Mouse (Mus musculus) thymus, adult 2 months (tissue): Measurements from ENCODE around the gene Frmd4a. TPM values are rescaled to one million over a fixed set of nuclear protein-coding genes. Genes with fewer than 3 reads are reported as not detected.

Source experiments
- DNase-seq: peaks from one replicate; pipeline ENCODE4 v3.0.0; 2021
- H3K27ac ChIP-seq: fragments of 200-500 bp; 2 replicates; pipeline ENCODE4 v1.5.1; 2012; ENCODE audit warnings: low read length, control low read depth; ENCODE audit not compliant: control insufficient read depth, insufficient read depth
- H3K27me3 ChIP-seq: fragments of 200-500 bp; 2 replicates; pipeline ENCODE4 v1.6.1; 2012; ENCODE audit warnings: mild to moderate bottlenecking, low read length, moderate library complexity, mixed read lengths; ENCODE audit not compliant: control insufficient read depth, insufficient read depth
- H3K36me3 ChIP-seq: fragments of 200-500 bp; 2 replicates; pipeline ENCODE4 v1.6.1; 2012; ENCODE audit warnings: mild to moderate bottlenecking, low read length, moderate library complexity; ENCODE audit not compliant: control insufficient read depth, insufficient read depth
- H3K4me1 ChIP-seq: fragments of 200-500 bp; replicated peaks from 2 replicates; pipeline ENCODE4 v1.6.1; 2012; ENCODE audit warnings: low read length; ENCODE audit not compliant: control insufficient read depth, insufficient read depth
- H3K4me3 ChIP-seq: fragments of 200-500 bp; 2 replicates; pipeline ENCODE4 v1.5.1; 2012; ENCODE audit warnings: mild to moderate bottlenecking, low read length, control low read depth, moderate library complexity; ENCODE audit not compliant: control insufficient read depth, insufficient read depth
- CTCF ChIP-seq: fragments of 200-500 bp; IDR thresholded peaks from 2 replicates; pipeline ENCODE4 v1.5.1; 2012; ENCODE audit warnings: mild to moderate bottlenecking, control low read depth, low read length, moderate library complexity, borderline replicate concordance; ENCODE audit not compliant: control insufficient read depth, poor library complexity, insufficient read depth; ENCODE audit errors: extremely low read depth
- POLR2A ChIP-seq: fragments of 200-500 bp; IDR thresholded peaks from 2 replicates; pipeline ENCODE4 v1.6.1; 2012; ENCODE audit warnings: mild to moderate bottlenecking, low read length, control low read depth, moderate library complexity; ENCODE audit not compliant: control insufficient read depth, poor library complexity, insufficient read depth; ENCODE audit errors: extremely low read depth
- WGBS: fragments of 180-500 bp; shearing (Covaris S2); methylation state at CpG from one replicate; pipeline ENCODE4 v1.1.7; 2018; 5-methylcytosine and 5-hydroxymethylcytosine counted together
- polyA plus RNA-seq: library from polyadenylated mRNA; depleted of rRNA; stranded (reverse); fragments of >200 nt; gene quantifications from 2 replicates; pipeline ENCODE4 v1.2.3, GENCODE M21; 2012

Frmd4a gene
- polyA plus RNA-seq, 1 experiment = 17.5 TPM

DNA sequence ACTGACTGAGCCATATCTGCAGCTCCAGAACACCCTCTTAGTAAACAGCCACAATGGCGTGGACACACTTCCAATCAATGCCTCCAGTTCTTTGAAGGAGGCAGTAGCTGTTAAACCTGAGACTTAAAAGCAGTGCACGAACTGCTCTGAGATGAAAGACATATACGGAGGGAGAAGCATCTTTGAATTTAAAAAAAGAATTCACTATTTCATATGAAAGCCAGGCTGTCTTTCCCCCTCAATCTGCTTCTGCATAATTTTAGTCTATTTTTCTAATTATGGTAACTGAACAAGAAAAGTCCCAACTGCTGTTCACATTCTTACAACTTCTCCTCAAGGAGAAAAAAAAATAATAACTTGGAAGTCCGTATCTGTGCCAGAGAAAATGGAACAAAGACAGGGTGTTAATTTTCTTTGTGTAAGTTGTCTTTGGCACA is 18.7 kb downstream of the Frmd4a start:
- H3K27me3 ChIP-seq = no peaks in the 10 kb centered on the region
- no peak overlapping the region for H3K4me3 ChIP-seq
- 93% methylated on average over 4 of the region's 4 CpGs for WGBS
- H3K27ac ChIP-seq = no peak overlapping the region
- H3K36me3 ChIP-seq = no peaks in the 10 kb centered on the region
- DNase-seq = no peak
- H3K4me1 ChIP-seq = no peaks in the 10 kb centered on the region
- TF ChIP-seq CTCF (no peak), POLR2A (no peak)

DNA sequence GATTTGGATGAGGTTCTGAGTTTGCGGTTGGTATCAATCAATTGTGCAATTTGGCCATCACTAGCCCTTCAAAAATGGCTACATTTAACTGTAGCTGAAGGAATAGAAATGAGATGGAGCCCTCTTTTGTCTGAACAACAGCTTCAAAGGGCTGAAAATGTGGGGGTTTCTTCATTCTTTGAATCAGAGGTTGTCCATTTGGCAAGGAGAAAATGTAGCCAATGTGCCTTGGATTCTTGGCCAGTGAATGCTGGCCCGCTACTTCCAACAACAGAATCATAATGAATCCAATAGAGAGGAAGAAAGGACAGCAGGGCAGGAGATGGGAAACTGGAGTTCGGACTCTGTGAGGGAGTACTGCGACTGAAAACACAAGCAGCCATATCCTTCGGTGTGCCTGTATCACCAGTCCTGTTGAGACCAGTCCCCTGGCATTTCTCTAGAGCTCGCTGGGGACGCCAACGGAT is 19.2 kb downstream of the Frmd4a start:
- Histone ChIP-seq H3K36me3 (no peaks in the 10 kb centered on the region), H3K4me3 (no peak overlapping the region), H3K27ac (no peak overlapping the region), H3K4me1 (no peaks in the 10 kb centered on the region), H3K27me3 (no peaks in the 10 kb centered on the region)
- no peak for DNase-seq
- WGBS = 94% methylated on average over 8 of the region's 8 CpGs
- TF ChIP-seq CTCF (no peak), POLR2A (no peak)

DNA sequence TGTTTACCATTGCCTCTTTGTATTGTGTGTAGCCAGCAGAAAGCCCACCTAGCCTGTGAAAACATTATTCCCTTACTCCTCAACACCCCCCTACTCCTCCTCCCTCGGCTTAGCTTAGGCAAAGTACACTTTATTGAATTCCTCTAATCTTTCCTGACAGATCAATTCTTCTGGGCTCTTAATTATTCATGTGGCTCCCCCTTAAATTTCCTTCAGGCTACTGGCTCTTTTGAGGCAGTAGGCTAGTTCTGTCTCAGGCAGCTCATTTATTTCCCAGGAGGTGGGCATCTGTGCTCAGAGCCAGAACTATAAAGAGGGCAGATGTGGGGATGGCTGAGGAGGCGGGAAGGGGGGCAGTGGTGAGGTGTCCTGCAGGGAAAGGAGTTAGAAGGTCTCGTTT is 24.5 kb downstream of the Frmd4a start:
- H3K36me3 ChIP-seq = no peaks in the 10 kb centered on the region
- WGBS = 89% methylated on average over 3 of the region's 3 CpGs
- TF ChIP-seq POLR2A = no peak
- TF ChIP-seq CTCF = no peak
- H3K27ac ChIP-seq = no peak overlapping the region
- no peak for DNase-seq
- H3K4me1 ChIP-seq = no peaks in the 10 kb centered on the region
- H3K4me3 ChIP-seq = no peak overlapping the region
- no peaks in the 10 kb centered on the region for H3K27me3 ChIP-seq

DNA sequence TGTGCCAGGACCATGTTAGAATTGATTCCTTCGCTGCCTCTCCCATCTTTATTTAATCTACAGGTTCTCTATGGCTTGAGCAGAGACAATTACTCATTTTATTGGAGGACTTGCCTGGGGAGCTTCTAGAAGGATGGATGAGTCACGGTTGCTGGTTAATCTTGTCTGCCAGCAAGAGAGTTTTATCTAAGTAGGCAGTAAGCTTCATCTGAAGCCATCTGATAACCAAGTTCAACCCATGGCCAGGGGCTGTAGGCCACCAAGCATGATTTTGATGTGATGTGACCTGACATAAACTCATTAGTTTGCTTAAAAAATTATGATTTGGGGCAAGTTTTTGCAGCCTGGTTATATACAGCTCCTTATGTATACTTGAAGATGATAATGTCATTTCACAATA is 38.0 kb downstream of the Frmd4a start:
- TF ChIP-seq POLR2A (no peak), CTCF (no peak)

GRCm38 (mm10) chr2:4060675-4061074 is 43.2 kb downstream of the Frmd4a start:
- Histone ChIP-seq H3K4me3 (no peak overlapping the region), H3K4me1 (no peaks in the 10 kb centered on the region), H3K27me3 (no peaks in the 10 kb centered on the region), H3K36me3 (no peaks in the 10 kb centered on the region), H3K27ac (no peak overlapping the region)
- 68% methylated on average over 2 of the region's 2 CpGs for WGBS
- TF ChIP-seq CTCF = no peak
- no peak for DNase-seq

More for the DNA sequence above, 38.0 kb downstream of the Frmd4a start:
- Histone ChIP-seq H3K4me1 (no peaks in the 10 kb centered on the region), H3K27ac (no peak overlapping the region), H3K4me3 (no peak overlapping the region), H3K27me3 (no peaks in the 10 kb centered on the region), H3K36me3 (no peaks in the 10 kb centered on the region)
- no peak for DNase-seq
- WGBS = 89% methylated on average over 2 of the region's 2 CpGs

- Histone ChIP-seq H3K27me3 (no peaks in the 10 kb centered on the region), H3K27ac (no peak overlapping the region), H3K4me3 (no peak overlapping the region), H3K36me3 (no peaks in the 10 kb centered on the region), H3K4me1 (no peaks in the 10 kb centered on the region)
- 91% methylated on average over 7 of the region's 7 CpGs for whole genome bisulfite sequencing
- no peak for DNase-seq
- TF ChIP-seq CTCF (no peak), POLR2A (no peak)
Measured at GRCm38 (mm10) chr2:4071831-4072230, 54.3 kb downstream of the Frmd4a start.

DNA sequence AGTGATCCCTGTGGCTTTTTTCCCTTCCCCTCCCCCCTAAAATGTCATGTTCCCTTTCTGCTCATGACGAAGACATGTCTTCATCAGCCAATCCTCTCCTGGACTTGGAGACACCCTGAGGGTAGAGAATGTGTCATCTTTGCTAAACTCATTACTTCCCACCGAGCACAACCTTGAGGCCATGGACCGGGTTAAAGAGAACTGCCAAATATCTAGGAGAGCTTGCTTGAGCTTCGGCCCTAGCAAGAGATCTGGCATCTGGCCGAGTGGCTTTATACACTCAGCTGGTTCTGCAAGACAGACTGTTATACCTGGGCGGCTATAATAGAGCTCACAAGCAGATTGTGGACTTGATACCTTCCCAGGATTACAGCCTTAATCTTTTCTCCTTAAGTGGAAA is 66.4 kb downstream of the Frmd4a start:
- H3K27ac ChIP-seq = no peak overlapping the region
- no peaks in the 10 kb centered on the region for H3K36me3 ChIP-seq
- H3K4me3 ChIP-seq = no peak overlapping the region
- no peak for TF ChIP-seq POLR2A
- no peak for TF ChIP-seq CTCF
- no peaks in the 10 kb centered on the region for H3K27me3 ChIP-seq
- no peaks in the 10 kb centered on the region for H3K4me1 ChIP-seq
- WGBS = 88% methylated on average over 6 of the region's 6 CpGs
- DNase-seq = no peak
